Mouse (Mus musculus) gastrocnemius, adult 2 months (tissue): ENCODE measurements at regions not wholly inside any gene's neighbourhood (a gene's known extent, or its start where the extent isn't known, plus 50 kb on each side); places are given as distances from the start of the nearest gene placed in this dataset.
A peak's percentile ranks its signal among the peaks of the same experiment; 100 is the strongest.

Experiments used
- DNase-seq: peaks from one replicate; pipeline ENCODE4 v3.0.0; 2022
- H3K27ac ChIP-seq: fragments of 200-600 bp; 2 replicates; pipeline ENCODE4 v1.8.1; 2022; ENCODE audit warnings: mild to moderate bottlenecking
- H3K4me3 ChIP-seq: fragments of 200-600 bp; 2 replicates; pipeline ENCODE4 v1.8.1; 2022; ENCODE audit warnings: mild to moderate bottlenecking, moderate library complexity
- CTCF ChIP-seq: fragments of 200-600 bp; IDR thresholded peaks from 2 replicates; pipeline ENCODE4 v1.8.1; 2022; ENCODE audit warnings: antibody characterized with exemption, mild to moderate bottlenecking, moderate library complexity
- intact Hi-C: fragments of 180-260 bp; cut with DNase I; formaldehyde crosslinking; loops from one replicate; pipeline ENCODE4 v1.15.1; 2025

GRCm38 (mm10) chr13:101433162-101433561 is 334.9 kb downstream of the Pik3r1 start:
- Histone ChIP-seq H3K27ac (no peak overlapping the region), H3K4me3 (no peak overlapping the region)
- intact Hi-C loops: no loop called here
- no peak for TF ChIP-seq CTCF
- DNase-seq: no peak

- Histone ChIP-seq H3K4me3 (no peak overlapping the region), H3K27ac (peak overlapping the region; percentile 63)
- DNase-seq: no peak
- no peak for TF ChIP-seq CTCF
- intact Hi-C loops: no loop called here
Observed at GRCm38 (mm10) chr13:101427426-101428221, 340.4 kb downstream of the Pik3r1 start.

- DNase-seq: no peak
- no peak for TF ChIP-seq CTCF
- intact Hi-C loops: no loop called here
- H3K4me3 ChIP-seq: no peak overlapping the region
- no peak overlapping the region for H3K27ac ChIP-seq
Observed at GRCm38 (mm10) chr13:101426461-101426860, 341.6 kb downstream of the Pik3r1 start.

- DNase-seq: no peak
- no peak overlapping the region for H3K27ac ChIP-seq
- no peak overlapping the region for H3K4me3 ChIP-seq
- intact Hi-C loops: no loop called here
- no peak for TF ChIP-seq CTCF
Observed at GRCm38 (mm10) chr13:101422082-101422481, 345.9 kb downstream of the Pik3r1 start.

GRCm38 (mm10) chr13:101419457-101420025 is 348.5 kb downstream of the Pik3r1 start:
- H3K4me3 ChIP-seq: no peak overlapping the region

GRCm38 (mm10) chr13:101418272-101418671 is 349.7 kb downstream of the Pik3r1 start:
- H3K4me3 ChIP-seq: no peak overlapping the region
- TF ChIP-seq CTCF: no peak
- no peak for DNase-seq
- intact Hi-C loops: no loop called here
- H3K27ac ChIP-seq: no peak overlapping the region

More at GRCm38 (mm10) chr13:101419457-101420025, 348.5 kb downstream of the Pik3r1 start:
- no peak for TF ChIP-seq CTCF
- no peak overlapping the region for H3K27ac ChIP-seq
- no peak for DNase-seq
- intact Hi-C loops: no loop called here

GRCm38 (mm10) chr13:101408885-101409284 is 359.1 kb downstream of the Pik3r1 start:
- Histone ChIP-seq H3K27ac (no peak overlapping the region), H3K4me3 (no peak overlapping the region)
- no peak for TF ChIP-seq CTCF
- DNase-seq: no peak
- intact Hi-C loops: no loop called here

- Histone ChIP-seq H3K4me3 (no peak overlapping the region), H3K27ac (no peak overlapping the region)
- intact Hi-C loops: no loop called here
- no peak for DNase-seq
- no peak for TF ChIP-seq CTCF
Observed at GRCm38 (mm10) chr13:101407633-101408032, 360.4 kb downstream of the Pik3r1 start.

- H3K27ac ChIP-seq: no peak overlapping the region
- H3K4me3 ChIP-seq: no peak overlapping the region
- TF ChIP-seq CTCF: no peak
- intact Hi-C loops: no loop called here
- no peak for DNase-seq
Observed at GRCm38 (mm10) chr13:101373581-101374189, 394.3 kb downstream of the Pik3r1 start.

GRCm38 (mm10) chr13:101371906-101372305 is 396.1 kb downstream of the Pik3r1 start:
- intact Hi-C loops: no loop called here
- H3K4me3 ChIP-seq: no peak overlapping the region
- H3K27ac ChIP-seq: no peak overlapping the region
- no peak for DNase-seq
- TF ChIP-seq CTCF: no peak

GRCm38 (mm10) chr13:101368170-101368569 is 399.8 kb downstream of the Pik3r1 start:
- DNase-seq: no peak
- Histone ChIP-seq H3K27ac (no peak overlapping the region), H3K4me3 (no peak overlapping the region)
- no peak for TF ChIP-seq CTCF
- intact Hi-C loops: no loop called here

GRCm38 (mm10) chr13:101355363-101355762 is 412.7 kb downstream of the Pik3r1 start:
- intact Hi-C loops: no loop called here
- no peak for DNase-seq
- no peak for TF ChIP-seq CTCF
- no peak overlapping the region for H3K4me3 ChIP-seq
- H3K27ac ChIP-seq: no peak overlapping the region

GRCm38 (mm10) chr13:101351123-101351522 is 416.9 kb downstream of the Pik3r1 start:
- H3K27ac ChIP-seq: no peak overlapping the region
- no peak for DNase-seq
- intact Hi-C loops: no loop called here
- no peak overlapping the region for H3K4me3 ChIP-seq
- TF ChIP-seq CTCF: no peak
